In the genomic region with DNA sequence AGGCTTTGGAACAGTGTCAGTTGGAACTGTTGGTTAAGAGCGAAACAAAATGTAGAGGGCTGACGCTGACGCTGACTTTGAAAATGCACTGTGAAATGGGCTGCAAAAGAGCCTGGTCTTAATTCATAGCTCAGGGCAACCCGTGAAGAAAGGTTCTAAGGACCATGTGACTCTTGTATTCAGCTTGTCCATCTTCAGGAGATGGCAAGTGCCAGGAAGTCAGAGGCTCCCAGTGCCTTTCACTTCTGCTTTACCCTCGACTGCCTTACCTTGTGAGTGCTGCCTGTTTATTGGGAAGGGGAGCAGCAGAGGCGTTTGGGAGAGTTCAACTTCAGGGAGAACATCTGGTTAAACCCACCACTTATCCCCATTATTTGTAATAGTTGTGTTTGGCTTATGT, we compare ENCODE assay signal across 19 mouse cellular contexts.
DNase-seq lines count a peak whose midpoint lies in the region; ATAC-seq and TF ChIP-seq lines count a peak whose summit lies in the region.
"Had no signal": no experiment of that assay in that cellular context is flagged by ENCODE, and none has a peak within 500 bp of the region (broad histone marks: within the 10 kb centered on the region; RNA-seq: fewer than 3 reads in every experiment).

No protein-coding gene starts in this region.

- H3K9me3 ChIP-seq in heart, embryonic 13.5 days, result no peaks in the 10 kb centered on the region
- no peaks in the 10 kb centered on the region for H3K9me3 ChIP-seq in lung, embryonic 15.5 days
- H3K9me3 ChIP-seq in liver, embryonic 12.5 days (replicated peaks), result no peaks in the 10 kb centered on the region
- no peaks in the 10 kb centered on the region for H3K9me3 ChIP-seq in stomach, postnatal 0 days (ENCODE audit: control insufficient read depth, low read length)
- H3K9me3 ChIP-seq in midbrain, embryonic 16.5 days (replicated peaks; ENCODE audit: control insufficient read depth, low read length, poor library complexity, severe bottlenecking), result no peaks in the 10 kb centered on the region
- H3K9me3 ChIP-seq: kidney, embryonic 15.5 days had no signal

- WGBS in heart, embryonic 13.5 days, result 6% methylated on average over 6 of the region's 6 CpGs
- WGBS in lung, embryonic 15.5 days, result 13% methylated on average over 6 of the region's 6 CpGs
- WGBS in lung, adult 2 months, result 16% methylated on average over 6 of the region's 6 CpGs
- WGBS in liver, embryonic 12.5 days (ENCODE audit: insufficient replicate concordance), result 11% methylated on average over 6 of the region's 6 CpGs
- WGBS in stomach, postnatal 0 days, result 25% methylated on average over 6 of the region's 6 CpGs
- WGBS in midbrain, embryonic 16.5 days, result 40% methylated on average over 6 of the region's 6 CpGs

- H3K27me3 ChIP-seq in heart, embryonic 13.5 days (replicated peaks), result peaks cover 31% of the 10 kb centered on the region
- peaks cover 39% of the 10 kb centered on the region for H3K27me3 ChIP-seq in lung, embryonic 15.5 days
- peaks cover 51% of the 10 kb centered on the region for H3K27me3 ChIP-seq in liver, embryonic 12.5 days (replicated peaks)
- H3K27me3 ChIP-seq in stomach, postnatal 0 days (ENCODE audit: control insufficient read depth, insufficient read depth, low read length), result no peaks in the 10 kb centered on the region
- no peaks in the 10 kb centered on the region; the same call in 1 of the 2 replicates for H3K27me3 ChIP-seq in midbrain, embryonic 16.5 days (ENCODE audit: control insufficient read depth, insufficient read depth, low read depth, low read length)

- TF ChIP-seq POLR2A in lung, adult 2 months (IDR thresholded peaks at IDR 0.05; ENCODE audit: borderline replicate concordance, extremely low read depth, low read depth, low read length), result no peak

- peak overlapping the region; percentile 63 for H3K4me2 ChIP-seq in heart, embryonic 13.5 days
- H3K4me2 ChIP-seq in lung, embryonic 15.5 days, result peak overlapping the region; percentile 3; the same call in 1 of the 2 replicates
- H3K4me2 ChIP-seq in liver, embryonic 12.5 days, result peak overlapping the region; percentile 46
- H3K4me2 ChIP-seq in stomach, postnatal 0 days (replicated peaks; ENCODE audit: low read depth), result 0 out of 2 replicates have a peak overlapping the region, but pooled peaks have one; percentile 20
- no peak overlapping the region for H3K4me2 ChIP-seq in midbrain, embryonic 16.5 days (ENCODE audit: low read length)
- H3K4me2 ChIP-seq: kidney, embryonic 15.5 days had no signal

- ATAC-seq in heart, embryonic 13.5 days (ENCODE audit: extremely low read depth, insufficient number of reproducible peaks, low FRiP score, low TSS enrichment), result no peak
- no peak for ATAC-seq in lung, embryonic 15.5 days (ENCODE audit: borderline replicate concordance, extremely low read depth, low FRiP score, low TSS enrichment)
- no peak for ATAC-seq in liver, embryonic 12.5 days
- no peak for ATAC-seq in stomach, postnatal 0 days (ENCODE audit: low FRiP score, low TSS enrichment)
- no peak for ATAC-seq in midbrain, embryonic 16.5 days
- ATAC-seq: hindbrain, embryonic 16.5 days had no signal

- H3K36me3 ChIP-seq in heart, embryonic 13.5 days, result no peaks in the 10 kb centered on the region
- H3K36me3 ChIP-seq in lung, embryonic 15.5 days, result no peaks in the 10 kb centered on the region
- no peaks in the 10 kb centered on the region for H3K36me3 ChIP-seq in liver, embryonic 12.5 days
- no peaks in the 10 kb centered on the region for H3K36me3 ChIP-seq in stomach, postnatal 0 days (ENCODE audit: control insufficient read depth, insufficient read depth, low read length)
- no peaks in the 10 kb centered on the region for H3K36me3 ChIP-seq in midbrain, embryonic 16.5 days (ENCODE audit: control insufficient read depth, insufficient read depth, low read length)
- H3K36me3 ChIP-seq: G1E; kidney, embryonic 15.5 days had no signal

- H3K9ac ChIP-seq in heart, embryonic 13.5 days, result peak overlapping the region; percentile 61; the same call in 1 of the 2 replicates
- H3K9ac ChIP-seq in lung, embryonic 15.5 days, result no peak overlapping the region
- no peak overlapping the region for H3K9ac ChIP-seq in liver, embryonic 12.5 days
- no peak overlapping the region for H3K9ac ChIP-seq in stomach, postnatal 0 days (ENCODE audit: low read length)
- no peak overlapping the region for H3K9ac ChIP-seq in midbrain, embryonic 16.5 days (ENCODE audit: low read depth, low read length)
- H3K9ac ChIP-seq: kidney, embryonic 15.5 days had no signal

- peak overlapping the region; percentile 29 for H3K4me3 ChIP-seq in heart, embryonic 13.5 days
- no peak overlapping the region for H3K4me3 ChIP-seq in lung, embryonic 15.5 days
- H3K4me3 ChIP-seq in lung, adult 2 months (replicated peaks; ENCODE audit: extremely low read depth, low read depth, low read length), result no peak overlapping the region
- no peak overlapping the region for H3K4me3 ChIP-seq in liver, embryonic 12.5 days
- H3K4me3 ChIP-seq in stomach, postnatal 0 days (ENCODE audit: low read depth, low read length), result no peak overlapping the region
- no peak overlapping the region for H3K4me3 ChIP-seq in midbrain, embryonic 16.5 days (ENCODE audit: low read depth, low read length)
- H3K4me3 ChIP-seq: kidney, embryonic 15.5 days had no signal

- no peak for TF ChIP-seq EP300 in stomach, postnatal 0 days (optimal IDR thresholded peaks at IDR 0.05)

- no peak for DNase-seq in heart, postnatal 14 days
- DNase-seq in lung, adult 2 months, result no peak
- no peak for DNase-seq in stomach, postnatal 0 days (ENCODE audit: low spot score)
- DNase-seq: adrenal gland, adult 2 months; cerebellum, adult 11-12 months; cerebellum, postnatal 36 days; gastrocnemius, postnatal 10 days; layer of hippocampus, postnatal 36 days; midbrain, embryonic 14.5 days; right cerebral cortex, postnatal 14 days; thymus, adult 18-20 months had no signal

- intact Hi-C loops in heart, postnatal 14 days (cut with DNase I), result loop anchor here (5.0 to 10.0 kb wide), 3 partner anchors 37 to 275 kb away; no protein-coding TSS in a partner anchor

- TF ChIP-seq CTCF in lung, adult 2 months (IDR thresholded peaks at IDR 0.05; ENCODE audit: insufficient read depth, low read length), result no peak
- no peak for TF ChIP-seq CTCF in stomach, postnatal 0 days (IDR thresholded peaks at IDR 0.05; ENCODE audit: low read depth)

- H3K27ac ChIP-seq in heart, embryonic 13.5 days (replicated peaks), result peak overlapping the region; percentile 33; the same call in 1 of the 2 replicates
- no peak overlapping the region for H3K27ac ChIP-seq in lung, embryonic 15.5 days
- no peak overlapping the region for H3K27ac ChIP-seq in liver, embryonic 12.5 days
- no peak overlapping the region for H3K27ac ChIP-seq in stomach, postnatal 0 days (replicated peaks)
- no peak overlapping the region for H3K27ac ChIP-seq in midbrain, embryonic 16.5 days (ENCODE audit: low read length)
- H3K27ac ChIP-seq: kidney, embryonic 15.5 days; macrophage had no signal

- H3K4me1 ChIP-seq in heart, embryonic 13.5 days, result peaks cover 58% of the 10 kb centered on the region
- H3K4me1 ChIP-seq in lung, embryonic 15.5 days, result peaks cover 18% of the 10 kb centered on the region
- peaks cover 5% of the 10 kb centered on the region; the same call in 1 of the 2 replicates for H3K4me1 ChIP-seq in lung, adult 2 months (ENCODE audit: control insufficient read depth, insufficient read depth, low read length)
- peaks cover 20% of the 10 kb centered on the region for H3K4me1 ChIP-seq in liver, embryonic 12.5 days
- H3K4me1 ChIP-seq in stomach, postnatal 0 days (replicated peaks; ENCODE audit: control insufficient read depth, insufficient read depth), result no peaks in the 10 kb centered on the region
- peaks cover 11% of the 10 kb centered on the region for H3K4me1 ChIP-seq in midbrain, embryonic 16.5 days (ENCODE audit: control insufficient read depth, insufficient read depth, low read length)
